Mouse (Mus musculus) T-helper 1 cell (primary cell): ENCODE results near the gene Pecam1.

Experiments
- in situ Hi-C: fragments of 300-600 bp; cut with MboI, MseI; formaldehyde crosslinking; loops from one replicate; pipeline ENCODE4 v1.15.1; 2025; ENCODE audit warnings: high pct_unique_total_duplicates

Gene Pecam1

DNA sequence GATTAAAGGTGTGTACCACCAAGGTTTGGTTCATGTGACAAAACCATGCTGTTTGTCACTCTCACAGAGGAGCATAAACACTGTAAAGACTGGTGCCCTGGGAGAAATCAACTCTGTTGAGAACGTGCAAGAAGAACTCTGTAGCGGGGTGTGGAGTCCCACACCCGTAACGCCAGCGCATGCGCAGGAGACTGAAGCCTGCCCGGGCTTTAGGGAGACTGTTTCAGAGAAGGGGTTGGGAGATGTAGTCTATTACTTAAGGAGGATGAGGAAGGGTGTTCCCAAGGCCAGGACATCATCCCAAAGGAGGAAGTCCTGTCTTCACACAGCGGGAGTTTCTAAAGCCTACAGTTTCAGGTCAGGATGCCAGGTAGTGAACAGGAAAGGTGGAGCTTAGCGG, 51.3 kb downstream of the Pecam1 start:
- in situ Hi-C loops: loop anchor here (10.0 kb wide), 1 partner anchor 1004 kb away; no protein-coding TSS in a partner anchor

DNA sequence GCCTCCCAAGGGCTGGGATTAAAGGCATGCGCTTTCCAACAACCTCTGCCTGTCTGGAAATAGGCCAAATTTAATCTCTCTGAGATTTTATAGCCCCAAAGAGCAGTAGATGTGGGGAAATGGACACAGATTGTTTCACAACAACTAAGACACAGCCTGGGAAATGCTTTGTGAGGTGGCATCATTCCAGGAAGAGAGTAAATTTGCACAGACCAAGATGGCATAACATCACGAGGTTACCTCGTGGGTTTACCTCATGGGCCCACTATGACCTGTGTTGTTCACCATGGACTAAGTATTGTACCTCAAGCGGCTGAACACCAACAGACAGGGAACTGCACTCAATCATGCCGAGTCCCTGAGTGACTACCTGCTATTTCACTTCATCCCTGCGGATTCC, 52.1 kb downstream of the Pecam1 start:
- in situ Hi-C loops: loop anchor here (10.0 kb wide), 1 partner anchor 1003 kb away; no protein-coding TSS in a partner anchor

DNA sequence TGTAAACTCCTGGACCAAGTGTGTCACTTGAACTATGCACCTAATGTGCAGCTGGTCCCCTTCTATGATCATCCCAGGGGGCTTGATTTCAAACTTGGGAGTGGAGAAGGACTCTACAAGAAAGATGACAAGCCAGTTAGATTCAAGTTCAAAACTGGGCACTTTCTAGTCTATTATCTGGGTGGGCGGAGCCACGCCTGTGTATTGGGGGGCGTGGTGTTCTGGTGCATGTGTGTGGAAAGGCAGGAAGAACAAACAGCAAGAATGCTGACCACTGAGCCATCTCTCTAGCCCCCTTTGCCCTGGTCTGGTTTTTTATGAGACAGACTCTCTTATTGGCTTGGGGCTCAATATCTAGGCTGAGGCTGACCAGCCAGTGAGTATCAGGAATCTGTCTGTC, 54.5 kb downstream of the Pecam1 start:
- in situ Hi-C loops: loop anchor here (10.0 kb wide), 1 partner anchor 1001 kb away; no protein-coding TSS in a partner anchor

DNA sequence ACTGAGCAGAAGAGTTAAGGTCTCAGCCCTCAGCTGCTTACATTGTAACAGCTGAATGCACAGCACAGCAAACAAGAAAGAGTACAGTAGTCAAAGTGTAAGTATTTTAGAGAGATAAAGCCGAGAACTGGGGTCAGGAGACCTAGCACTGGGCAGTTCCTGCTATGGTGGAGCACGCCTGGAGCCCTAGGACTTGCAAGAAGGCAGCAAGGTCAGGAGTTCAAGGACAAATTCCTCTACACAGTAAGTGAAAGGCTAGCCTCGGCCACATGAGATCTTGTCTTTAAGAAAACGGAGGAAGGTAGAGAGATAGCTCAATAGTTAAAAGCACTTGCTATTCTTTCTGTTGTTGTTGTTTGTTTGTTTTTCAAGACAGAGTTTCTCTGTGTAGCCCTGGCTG, 57.5 kb downstream of the Pecam1 start:
- in situ Hi-C loops: loop anchor here (5.0 to 10.0 kb wide), 2 partner anchors 41 to 998 kb away; no protein-coding TSS in a partner anchor

DNA sequence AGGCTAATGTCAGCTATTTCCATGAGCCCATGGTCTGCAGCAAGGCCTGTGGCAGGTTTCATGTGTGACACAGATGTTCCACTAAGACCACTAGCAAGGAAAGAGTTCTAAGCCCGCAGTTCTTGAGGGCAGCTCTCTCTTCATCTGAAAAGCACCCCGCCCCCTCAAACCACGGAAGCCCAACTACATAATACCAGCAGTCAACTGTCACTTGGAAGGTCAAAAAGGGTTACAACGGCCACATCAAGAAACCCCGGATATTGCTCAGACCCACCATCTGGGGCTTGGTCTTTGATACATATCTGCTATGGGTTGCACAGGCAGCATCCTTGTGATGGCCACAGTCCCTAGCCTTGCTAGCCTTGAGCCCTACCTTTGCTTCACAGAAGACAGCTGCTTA, 62.1 kb downstream of the Pecam1 start:
- in situ Hi-C loops: no loop called here

DNA sequence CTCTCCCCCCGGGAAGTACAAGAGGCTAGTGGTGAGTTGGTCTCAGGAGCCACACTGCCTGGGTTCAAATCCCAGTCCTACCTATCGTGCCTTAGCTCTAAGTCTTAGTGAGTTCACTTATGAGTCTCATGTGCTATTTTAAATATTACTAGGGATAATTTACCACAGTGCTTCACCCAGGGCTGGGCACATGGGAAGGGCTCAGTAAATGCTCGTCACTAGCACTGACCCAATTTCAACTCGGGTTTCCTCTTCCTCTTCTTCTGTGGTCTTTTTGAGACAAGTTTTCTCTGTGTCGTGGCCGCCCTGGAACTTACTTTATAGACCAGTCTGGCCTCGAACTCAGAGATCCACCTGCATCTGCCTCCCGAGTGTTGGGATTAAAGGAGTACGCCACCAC, 63.1 kb downstream of the Pecam1 start:
- in situ Hi-C loops: no loop called here

DNA sequence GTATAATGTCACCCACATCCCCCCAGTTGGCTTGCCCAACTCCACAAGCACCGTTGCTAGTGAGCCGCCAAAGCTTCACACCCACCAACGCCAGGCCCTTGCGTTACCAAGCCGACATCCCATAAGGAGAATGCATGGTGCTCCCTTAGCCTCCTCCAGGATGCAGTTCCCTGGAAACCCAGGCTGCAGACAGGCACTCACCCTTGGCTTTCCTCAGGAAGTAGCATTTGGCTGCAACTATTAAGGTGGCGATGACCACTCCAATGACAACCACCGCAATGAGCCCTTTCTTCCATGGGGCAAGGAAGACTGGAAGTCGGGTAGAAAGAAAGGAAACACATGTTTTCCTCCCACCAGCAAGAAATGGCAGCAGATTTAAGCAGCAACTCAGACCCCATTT, 66.4 kb downstream of the Pecam1 start:
- in situ Hi-C loops: no loop called here

DNA sequence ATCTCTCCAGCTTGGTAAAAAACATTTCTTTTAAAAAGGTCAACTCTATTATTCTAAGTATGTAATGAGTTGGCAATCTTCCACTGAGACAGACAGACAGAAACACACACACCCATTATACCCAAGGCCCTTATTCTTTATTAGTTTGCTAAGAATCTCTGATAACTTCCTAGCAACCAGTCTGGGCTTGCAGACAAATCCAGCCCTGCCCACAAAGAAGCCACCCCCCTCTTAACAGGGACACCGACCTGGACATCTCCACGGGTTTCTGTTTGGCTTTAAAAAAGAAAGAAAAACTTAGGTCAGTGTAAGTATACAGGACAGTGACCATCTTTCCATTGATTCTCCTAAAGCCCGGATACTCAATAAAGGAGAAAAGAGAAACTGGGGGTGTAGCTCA, 67.1 kb downstream of the Pecam1 start:
- in situ Hi-C loops: no loop called here

DNA sequence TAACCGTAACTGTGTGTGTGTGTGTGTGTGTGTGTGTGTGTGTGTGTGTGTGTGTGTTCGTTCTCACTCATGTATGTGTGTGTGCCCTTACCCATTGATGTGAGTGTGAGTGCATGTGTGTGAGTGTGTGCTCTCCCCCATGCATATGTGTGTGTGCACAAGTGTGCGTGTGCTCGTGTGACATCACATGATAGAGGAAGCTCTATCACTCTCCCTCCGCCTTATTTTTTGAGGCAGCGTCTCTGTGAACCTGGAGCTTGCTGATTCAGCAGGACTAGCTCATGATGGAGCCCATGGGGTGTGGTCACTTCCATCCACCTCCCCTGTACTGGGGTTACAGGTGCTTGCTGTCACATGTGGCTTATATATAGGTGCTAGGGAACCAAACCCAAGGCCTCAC, 69.3 kb downstream of the Pecam1 start:
- in situ Hi-C loops: no loop called here

DNA sequence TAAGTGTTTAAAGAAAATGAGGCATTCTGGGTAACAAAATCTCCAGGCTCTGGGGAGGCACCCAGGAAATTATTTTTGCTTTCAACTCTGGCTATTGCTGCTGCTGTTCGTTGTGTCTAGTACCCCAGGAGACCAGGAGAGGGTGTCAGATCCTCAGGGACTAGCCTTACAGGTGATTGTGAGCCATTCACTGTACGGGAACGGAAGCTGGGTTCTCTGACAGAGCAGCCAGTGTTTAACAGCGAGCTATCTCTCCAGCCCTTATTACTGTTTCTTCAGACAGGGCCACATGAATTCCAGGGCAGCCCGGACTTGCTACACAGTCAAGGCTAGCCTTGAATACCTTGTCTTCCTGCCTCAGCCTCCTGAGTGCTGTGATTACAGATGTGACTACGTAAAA, 70.6 kb downstream of the Pecam1 start:
- in situ Hi-C loops: no loop called here

DNA sequence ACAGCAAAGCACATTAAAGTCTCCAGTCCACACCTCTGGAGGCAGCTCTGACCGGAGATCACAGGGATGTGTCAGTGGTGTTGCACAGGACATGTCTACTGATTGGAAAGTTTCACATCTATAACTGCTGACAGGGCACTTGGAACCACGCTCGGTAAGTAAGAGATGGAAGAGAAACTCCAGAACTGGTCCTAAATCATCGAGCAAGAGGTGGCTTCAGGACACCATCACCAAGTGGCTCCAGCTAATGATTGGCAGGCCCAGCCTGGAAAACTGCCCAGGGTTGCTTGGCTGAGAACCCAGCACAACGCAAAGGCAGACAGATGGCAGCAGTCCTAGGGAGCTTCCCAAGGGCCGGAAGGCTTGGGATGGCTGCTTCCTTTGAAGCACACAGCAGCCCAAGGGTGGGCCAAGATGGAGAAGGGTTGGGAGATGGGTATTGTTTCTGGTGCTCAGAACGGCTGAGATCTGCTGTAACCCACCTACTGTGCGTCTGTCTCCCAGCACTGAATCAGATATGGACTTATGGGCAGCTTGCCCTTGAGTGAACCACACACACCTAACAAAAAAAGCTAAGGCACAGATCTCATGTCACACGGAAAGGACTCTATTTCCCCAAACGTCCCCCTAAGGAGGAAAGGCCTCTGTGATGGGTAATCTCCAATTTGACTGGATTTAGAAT, 72.4 kb downstream of the Pecam1 start:
- in situ Hi-C loops: no loop called here

DNA sequence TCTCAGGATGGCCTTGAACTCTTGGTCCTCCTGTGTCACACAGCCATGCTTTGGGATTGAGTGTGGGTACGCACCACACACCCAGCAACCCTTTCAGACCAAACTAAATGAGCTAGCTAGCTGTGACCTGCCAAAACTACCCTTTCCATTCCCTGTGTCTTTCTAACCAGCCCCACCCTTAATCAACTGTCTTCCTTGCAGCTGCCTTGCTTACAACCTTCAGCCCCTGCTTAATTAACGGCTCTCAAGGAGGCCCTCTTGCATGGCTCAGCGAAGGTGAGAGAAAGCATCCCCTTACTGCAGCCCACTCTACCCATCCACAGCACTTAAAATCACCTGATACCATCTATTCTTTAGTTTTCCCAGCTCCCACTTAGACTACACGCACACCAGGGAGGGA, 73.1 kb downstream of the Pecam1 start:
- in situ Hi-C loops: no loop called here

DNA sequence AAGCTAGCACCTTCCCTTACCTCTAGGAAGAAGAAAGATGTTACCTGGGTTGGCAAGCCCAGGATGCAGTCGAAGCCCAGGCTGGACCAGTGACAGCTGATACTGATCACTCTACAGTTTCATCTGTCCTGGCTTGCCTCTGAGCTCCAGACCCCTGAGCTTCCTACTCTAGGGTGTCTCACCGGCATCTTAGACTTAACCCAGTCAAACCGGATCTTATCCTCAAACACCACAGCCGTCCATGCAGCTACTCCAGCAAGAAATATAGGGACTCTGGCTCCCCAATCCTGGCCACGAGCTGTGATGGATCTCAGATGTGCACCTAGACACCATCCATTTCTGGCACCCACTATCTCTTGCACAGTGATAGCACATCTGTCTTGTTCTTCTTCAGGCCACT, 74.6 kb downstream of the Pecam1 start:
- in situ Hi-C loops: no loop called here

DNA sequence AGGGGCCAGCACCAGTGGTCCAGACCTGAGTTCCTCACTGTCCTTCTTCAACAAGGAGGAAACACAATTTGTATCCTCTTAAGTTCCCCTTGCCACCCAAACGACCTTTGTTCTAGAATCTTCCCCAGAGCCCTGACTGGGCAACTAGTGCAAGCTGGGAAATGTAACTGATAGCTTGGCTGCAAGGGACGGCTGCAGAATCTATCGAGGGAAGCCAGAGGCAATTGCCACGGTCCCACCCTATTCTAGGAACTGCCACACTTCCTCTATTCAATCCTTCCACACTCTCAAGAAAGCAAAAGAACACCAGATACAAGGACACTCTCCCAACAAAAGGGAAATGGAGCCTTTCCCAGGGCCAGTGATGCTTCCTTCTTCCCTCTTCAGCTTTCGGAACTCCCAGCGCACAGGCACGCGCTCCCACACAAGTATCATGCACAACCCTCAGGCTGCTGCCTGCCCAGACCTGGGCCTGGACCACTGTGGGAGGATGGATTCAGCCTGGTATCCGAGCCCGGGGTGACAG, 75.2 kb downstream of the Pecam1 start:
- in situ Hi-C loops: no loop called here

DNA sequence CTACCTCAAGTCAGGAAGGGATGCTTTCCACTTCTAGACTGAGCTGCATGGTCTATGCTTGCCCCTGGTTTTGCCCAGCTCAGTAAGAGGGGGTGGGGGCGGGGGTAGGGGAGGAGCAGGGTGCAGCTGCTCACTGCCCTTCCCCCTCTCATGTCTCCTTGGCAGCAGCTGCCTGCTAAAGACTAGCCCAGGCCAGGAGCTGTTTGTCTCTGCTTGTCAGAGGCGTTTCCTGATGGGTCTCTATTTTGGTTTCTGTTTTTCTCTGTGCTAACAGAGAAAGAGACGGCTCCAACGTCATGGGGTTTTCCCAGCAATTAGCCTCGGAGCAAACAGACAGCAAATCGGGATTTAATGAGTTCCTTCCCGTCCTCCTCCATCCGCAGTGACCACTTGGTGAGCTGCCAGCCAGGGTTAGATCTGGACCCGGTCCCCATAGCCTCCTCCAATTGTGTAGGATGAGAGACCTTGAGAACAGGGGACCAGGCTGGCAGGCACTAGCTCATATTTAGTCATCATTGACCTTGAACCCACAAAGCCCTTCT, 75.7 kb downstream of the Pecam1 start:
- in situ Hi-C loops: no loop called here

DNA sequence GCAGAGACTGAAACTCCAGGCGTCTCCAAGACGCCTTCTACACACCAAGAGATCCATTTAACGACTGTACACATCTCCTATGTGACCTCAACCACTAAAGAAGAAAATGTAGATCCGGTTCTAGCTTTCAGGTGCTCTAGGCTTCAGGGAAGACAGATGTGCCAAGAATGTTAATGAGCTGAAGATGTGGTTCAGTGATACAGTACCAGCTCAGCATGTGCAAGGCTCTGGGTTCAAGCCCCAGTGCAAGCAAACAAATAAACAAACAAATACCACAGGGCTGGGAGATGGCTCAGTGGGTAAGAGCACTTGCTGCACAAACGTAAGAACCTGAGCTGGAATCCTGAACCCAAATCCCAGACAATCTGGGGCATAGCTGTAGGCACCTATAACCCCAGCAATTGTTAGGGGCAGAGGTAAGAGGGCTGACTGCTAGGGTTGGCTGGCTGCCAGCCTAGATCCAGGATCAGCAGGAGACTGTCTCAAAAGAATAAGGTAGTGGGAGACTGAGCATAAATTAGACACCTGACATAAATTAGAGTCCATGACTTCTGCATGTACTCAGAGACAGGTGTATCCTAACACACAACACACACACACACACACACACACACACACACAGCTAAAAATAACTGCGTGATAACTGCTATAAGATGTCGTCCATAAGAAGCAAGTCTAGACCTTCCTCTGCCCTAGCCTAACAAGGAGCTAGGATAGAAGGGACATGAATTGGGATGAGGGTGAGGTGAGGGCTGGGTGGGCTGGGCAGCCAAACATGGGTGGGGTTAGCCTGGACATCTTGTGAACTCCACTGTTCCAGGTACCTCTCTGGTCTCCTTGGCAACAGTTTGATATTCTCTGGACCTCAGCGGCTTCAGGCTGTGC, 76.5 kb downstream of the Pecam1 start:
- in situ Hi-C loops: no loop called here

DNA sequence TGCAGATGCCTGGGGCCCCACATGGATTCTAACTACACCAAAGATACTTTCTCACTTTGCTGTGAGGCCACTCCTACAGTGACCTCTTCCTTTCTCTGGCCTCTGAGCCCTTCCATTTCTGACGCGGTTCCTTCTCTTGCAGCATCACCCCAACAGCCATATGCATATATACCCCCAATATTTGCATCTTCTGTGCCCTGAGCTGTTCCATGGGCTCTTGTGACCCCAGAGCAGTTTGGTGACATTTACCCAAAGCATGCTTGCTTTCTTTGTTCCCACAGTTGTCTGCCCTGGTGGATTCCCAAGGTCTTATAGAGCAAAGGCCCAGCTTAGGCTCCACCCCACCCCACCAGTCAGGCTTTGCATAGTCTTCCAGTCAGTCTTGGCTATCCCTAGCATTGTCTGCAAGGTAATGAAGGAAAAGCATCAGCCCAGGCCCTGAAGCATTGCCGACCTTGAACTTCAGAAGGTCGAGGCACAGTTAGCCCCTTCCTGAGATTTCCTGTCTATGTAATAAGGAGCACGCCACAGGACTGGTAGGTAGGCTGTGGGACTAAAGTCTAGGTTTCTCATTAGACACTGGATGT, 77.4 kb downstream of the Pecam1 start:
- in situ Hi-C loops: no loop called here

DNA sequence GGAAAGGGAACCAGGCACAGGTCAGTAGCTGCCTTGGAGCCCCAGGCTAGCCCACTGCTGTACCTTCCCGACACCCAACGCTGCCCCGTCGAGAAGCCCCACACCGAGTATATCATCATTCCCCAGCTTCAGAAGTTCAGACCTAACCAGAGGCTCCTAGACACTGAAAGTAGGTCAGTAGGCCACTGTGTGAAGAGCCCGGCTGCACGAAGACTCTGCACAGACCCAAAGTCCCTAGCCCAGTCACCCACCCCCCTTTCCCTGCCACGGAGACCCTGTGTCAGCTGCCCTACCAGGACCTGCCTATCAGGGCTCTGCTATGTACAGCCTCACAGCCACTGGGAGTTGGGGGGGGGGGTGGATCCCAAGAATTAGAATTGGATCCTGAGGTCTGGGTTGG, 78.6 kb downstream of the Pecam1 start:
- in situ Hi-C loops: no loop called here

DNA sequence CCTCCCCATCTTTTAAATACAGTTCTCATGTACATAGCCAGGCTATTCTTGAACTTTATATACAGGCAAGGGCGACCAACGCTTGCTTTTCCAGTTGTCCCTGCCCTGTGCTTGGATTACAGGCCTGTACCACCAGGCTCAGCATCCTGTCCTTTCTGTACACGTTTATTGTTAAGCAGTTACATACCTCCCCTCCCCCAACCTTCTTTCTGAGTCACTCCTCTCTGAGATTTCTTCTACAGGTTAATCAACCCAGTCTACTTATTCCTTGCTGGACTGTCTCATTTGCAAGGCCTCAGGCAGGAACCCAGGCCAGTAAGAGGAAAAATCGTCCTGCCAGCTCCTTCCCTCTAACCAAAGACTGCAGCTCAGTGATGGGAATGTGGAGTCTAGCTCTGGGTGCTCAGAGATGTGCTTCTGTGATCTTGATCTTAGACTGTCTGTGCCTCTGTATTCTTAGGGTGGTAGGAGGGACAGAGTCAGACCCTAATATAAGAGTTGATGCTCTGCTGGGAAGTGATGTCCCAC, 79.4 kb downstream of the Pecam1 start:
- in situ Hi-C loops: no loop called here

DNA sequence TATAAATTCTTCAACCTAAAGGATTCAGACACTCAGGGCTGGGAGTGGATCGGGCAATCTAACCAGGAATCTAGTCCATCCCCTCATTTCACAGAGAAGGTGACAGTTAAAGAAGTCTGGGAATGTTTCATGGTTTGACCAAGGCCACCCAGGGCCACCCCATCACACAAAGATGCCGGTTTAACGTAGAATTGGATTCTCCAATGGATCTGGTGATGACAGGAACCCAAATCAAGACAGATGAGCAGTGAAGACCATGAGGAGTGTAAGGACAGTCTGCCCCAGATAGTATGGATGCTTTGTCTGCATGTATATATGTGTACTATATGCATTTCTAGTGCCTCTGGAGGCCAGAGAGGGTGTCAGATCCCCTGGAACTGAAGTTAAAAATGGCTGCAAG, 80.2 kb downstream of the Pecam1 start:
- in situ Hi-C loops: no loop called here

DNA sequence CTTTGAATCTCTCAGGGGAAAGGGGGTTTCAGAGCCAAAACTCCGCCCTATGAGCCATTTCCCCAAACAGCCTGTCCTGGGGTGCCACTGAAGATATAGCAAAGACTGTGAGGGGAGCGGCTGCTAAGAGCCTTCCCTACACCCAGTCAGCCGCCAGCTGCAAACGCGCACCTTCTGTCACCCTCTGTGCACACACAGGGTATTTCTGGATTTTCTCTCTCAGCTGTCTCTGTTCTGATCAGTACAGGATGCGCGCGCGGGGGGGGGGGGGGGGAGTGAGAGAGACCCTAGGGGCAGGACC, 80.6 kb downstream of the Pecam1 start:
- in situ Hi-C loops: no loop called here
